Mouse (Mus musculus) yolk sac, embryonic 10.5 days (tissue): ENCODE results near the gene Psmf1.

Experiments
- DNase-seq: peaks from one replicate; pipeline ENCODE4 v3.0.0-alpha.2; 2017; ENCODE audit warnings: low spot score

Gene Psmf1

DNA sequence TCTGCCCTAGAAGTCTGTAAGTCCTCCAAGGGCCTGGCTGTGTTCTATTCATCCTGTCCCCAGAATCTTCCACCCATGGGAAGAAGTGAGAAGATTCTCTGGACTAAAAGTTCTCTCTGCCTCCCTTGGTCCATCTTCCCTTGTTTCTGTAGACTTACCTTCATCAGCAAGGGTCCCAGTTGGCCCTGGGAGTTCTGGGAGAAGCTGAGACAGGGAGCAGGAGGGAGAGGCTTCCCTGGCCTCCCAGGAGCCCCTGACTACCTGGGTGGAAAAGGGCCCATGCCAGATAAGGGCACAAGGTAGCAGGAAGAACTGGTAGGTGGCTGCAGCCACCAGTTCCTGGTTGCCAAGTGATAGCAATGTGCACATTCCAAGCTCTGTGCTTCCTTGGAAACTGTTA, at the start of gene Psmf1:
Gene Psmf1, minus strand, starts transcription at position 342 of the 400 bp plus-strand sequence.
- no peak for DNase-seq

GRCm38 (mm10) chr2:151791156-151791555, 47.2 kb upstream of the Psmf1 start:
- DNase-seq: no peak

DNA sequence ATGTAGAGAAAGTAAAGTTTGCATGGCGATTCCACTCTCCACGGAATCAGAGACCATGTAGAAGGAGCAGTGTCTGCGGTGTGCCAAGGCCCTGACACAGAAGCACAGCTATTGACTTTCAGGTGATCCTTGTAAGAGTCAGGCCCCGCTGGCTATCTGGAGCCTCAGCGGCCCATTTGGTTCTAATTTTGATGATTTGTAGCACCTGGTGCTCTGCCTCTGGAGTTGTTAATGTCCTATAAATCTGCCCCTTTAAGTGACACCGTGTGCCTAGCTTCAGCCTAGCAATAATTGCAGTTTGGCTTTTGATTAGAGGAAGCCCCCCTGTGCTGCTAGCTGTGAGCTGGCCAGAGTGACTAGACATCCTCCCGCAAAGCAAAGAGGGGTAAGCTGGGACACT, 46.2 kb upstream of the Psmf1 start:
- DNase-seq: peak; percentile 10

- DNase-seq: no peak
Measured at GRCm38 (mm10) chr2:151788221-151788977, 44.4 kb upstream of the Psmf1 start.

DNA sequence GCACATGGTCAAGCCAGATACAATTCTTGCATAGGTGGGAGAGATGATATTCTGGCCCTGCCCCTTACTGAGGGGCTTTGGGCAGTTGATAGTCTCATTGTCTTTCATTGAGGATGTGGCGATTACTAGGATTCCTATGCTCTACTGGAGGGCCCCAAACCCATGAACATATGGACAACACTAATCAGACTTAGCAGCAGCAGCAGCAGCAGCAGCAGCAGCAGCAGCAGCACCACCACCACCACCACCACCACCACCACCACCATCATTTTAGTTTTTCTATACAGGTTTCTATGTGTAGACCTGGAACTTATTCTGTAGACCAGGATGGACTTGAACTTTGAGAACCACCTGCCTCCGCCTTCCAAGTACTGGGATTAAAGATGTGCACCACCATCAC, 39.5 kb upstream of the Psmf1 start:
- no peak for DNase-seq

DNA sequence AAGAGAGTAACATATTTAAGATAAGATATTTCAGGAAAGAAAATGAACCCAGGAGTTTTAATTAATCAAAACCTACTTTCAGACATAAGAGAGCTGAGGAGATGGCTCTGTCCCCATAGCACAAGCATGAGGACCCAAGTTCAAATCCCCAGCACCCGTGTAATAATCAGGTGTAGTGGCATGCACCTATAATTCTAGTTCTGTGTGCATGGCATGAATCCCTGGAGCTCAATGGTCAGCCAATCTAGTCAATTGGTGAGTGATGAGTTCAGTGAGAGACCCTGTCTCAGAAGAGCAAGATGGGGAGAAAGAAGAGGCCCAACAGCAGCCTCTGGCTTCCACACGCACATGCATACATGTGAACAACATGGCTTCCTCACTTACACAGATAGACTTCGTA, 33.4 kb upstream of the Psmf1 start:
- no peak for DNase-seq

GRCm38 (mm10) chr2:151773476-151773875, 29.5 kb upstream of the Psmf1 start:
- DNase-seq: no peak

DNA sequence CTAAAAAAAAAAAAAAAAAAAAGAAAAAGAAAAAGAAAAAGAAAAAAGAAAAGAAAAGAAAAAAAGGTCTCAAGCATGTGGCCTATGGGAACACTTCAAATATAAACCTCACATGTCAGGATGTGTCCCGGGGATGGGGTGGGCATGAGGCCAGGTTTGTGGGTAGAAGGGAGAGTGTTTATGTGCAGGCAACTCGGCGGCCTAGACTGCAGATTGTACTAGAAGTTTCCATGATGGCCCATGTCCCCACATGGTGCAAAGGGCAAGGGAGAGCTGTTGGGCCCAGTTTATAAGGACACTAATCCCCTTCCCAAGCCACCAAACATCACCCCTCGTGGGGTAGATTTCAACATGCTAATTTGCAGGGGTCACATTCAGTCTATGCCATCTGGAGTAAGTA, 28.2 kb upstream of the Psmf1 start:
- no peak for DNase-seq

DNA sequence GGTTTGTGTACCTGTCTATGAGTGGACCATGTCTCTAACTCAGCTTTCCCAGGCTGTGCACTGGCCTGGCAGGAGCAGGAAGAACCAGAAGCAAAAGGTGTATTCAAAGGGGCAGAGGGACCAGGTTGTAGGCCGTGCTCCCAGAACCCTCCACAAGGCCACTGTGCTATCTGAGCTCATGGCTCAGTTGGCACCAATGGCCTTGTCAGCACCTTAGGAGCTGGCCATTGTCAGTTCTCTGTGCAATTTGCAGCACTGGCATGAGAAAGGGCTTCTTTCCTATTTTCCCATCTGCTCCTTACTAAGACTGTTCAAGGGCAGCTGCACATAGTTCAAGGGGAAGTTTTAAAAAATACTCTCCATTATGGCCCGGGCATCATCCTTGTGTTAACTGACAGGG, 20.6 kb upstream of the Psmf1 start:
- no peak for DNase-seq

DNA sequence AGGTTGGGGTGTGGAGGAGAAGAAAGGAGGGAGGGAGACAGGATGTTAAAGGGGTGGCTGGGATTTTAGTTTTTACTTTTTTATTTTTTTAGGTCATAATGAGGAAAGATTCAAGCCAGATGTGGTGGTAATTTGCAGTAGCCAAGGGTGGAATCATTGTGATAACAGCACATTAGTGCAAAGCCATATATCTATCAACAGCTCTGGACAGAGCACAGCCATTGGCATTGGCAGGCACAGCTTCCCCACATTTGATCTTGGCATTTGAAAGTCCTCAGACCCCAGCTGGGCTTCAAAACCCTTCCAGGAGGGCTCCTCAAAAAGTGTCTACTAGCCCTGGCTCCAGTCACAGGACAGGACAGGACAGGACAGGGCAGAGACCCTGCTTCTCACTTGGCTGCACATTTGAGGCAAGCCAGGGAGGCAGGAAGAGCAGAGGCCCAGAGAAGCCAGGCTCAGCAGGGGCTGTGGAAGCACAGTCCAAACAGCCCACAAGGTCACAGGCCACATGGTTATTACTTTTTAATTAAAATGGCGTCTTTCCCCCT, 14.9 kb upstream of the Psmf1 start:
- no peak for DNase-seq

- no peak for DNase-seq
Measured at GRCm38 (mm10) chr2:151757451-151757850, 13.5 kb upstream of the Psmf1 start.

DNA sequence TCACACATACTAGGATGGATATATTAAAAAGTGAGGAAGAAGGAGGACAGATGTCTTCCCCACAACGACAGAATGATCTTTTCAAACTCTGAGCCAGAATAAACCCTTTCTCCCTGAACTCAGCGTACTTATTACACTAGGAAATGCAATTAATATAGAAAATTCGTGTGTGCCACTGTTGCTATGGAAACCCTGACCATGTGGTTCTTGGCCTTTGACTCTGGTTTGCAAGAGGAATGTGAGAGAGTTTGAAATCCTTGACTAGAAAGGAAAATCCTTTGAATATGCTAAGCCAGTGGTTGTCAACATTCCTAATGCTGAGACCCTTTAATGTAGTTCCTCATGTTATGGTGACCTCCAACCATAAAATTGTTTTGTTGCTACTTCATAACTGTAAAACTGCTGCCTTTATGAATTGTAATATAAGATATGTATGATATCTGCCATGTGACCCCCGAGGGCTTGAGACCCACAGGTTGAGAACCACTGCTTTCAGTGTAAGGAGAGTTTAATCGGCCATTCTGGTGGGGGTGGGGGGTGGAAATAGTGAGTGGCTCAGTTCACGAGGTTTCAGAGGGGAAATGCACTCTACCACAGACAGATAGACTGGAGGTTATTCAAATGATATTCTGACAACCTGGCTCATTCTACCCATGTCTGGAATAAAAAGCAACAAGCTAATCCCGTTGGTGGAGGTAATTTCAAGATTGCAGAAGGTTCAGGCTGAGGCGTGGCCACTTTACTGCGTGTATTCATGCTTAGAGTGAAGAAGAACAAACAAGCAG, 12.5 kb upstream of the Psmf1 start:
- DNase-seq: no peak

DNA sequence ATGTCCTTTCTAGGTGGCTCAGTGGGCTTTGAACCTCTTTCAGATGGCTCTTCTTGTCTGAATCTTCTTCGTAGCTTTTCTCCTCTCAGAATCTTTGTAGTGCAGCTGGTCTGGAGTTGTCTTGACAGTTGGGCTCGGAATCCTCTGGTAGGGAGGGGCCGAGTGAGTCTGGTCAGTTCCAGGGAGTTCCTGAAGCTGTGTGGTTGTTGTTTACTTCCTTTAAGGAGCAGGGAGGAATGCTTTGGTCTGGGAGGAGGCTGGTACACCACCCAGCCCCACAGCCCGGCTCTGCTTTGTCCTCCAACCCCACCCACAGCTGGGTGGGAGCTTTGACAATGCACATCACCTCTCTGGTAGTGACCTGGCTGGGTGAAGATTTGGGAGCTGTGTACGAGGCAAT, 7.3 kb upstream of the Psmf1 start:
- no peak for DNase-seq

DNA sequence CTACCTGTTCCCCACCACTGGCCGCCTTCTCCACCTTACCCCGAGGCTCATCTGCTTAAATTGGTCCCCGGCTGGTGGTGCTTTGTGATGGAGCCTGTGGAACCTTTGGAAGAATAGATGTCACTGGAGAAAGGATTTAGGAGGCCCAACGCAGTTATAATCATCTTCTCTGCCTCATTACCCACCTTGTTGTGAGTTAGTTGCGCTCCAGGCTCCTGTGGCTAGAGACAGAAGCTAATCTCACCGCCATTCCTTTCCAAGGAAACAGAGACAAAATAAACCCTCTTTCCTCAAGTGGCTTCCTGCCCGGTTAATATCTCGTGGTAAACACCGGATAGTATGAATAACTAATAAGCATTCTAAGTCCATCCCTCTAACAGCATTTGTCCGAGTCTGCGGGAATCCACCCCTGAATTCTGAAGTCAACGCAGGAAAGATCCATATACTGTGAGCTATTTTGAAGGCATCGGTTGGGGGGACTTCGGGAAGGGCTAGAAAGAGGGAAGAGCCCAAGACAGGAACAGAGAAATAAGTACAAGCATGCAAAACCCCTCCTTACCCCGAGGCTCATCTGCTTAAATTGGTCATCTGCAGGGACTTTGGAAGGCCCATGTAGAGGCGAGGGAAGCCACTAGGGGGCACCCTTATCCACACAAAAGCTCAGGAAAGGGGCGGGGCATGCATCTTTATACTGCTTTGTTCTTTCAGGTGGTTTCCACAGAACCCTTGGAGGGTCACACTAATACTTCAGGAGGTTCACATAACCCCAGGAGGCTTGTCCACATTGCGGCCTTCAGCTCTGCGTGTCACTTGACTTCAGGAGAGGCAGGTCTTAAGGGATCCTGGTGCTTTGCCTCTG, 4.1 kb upstream of the Psmf1 start:
- peak; percentile 53 for DNase-seq

GRCm38 (mm10) chr2:151742850-151743679, 921 bp downstream of the Psmf1 start:
- DNase-seq: no peak

- no peak for DNase-seq
Measured at GRCm38 (mm10) chr2:151742084-151742483, 1.9 kb downstream of the Psmf1 start.

DNA sequence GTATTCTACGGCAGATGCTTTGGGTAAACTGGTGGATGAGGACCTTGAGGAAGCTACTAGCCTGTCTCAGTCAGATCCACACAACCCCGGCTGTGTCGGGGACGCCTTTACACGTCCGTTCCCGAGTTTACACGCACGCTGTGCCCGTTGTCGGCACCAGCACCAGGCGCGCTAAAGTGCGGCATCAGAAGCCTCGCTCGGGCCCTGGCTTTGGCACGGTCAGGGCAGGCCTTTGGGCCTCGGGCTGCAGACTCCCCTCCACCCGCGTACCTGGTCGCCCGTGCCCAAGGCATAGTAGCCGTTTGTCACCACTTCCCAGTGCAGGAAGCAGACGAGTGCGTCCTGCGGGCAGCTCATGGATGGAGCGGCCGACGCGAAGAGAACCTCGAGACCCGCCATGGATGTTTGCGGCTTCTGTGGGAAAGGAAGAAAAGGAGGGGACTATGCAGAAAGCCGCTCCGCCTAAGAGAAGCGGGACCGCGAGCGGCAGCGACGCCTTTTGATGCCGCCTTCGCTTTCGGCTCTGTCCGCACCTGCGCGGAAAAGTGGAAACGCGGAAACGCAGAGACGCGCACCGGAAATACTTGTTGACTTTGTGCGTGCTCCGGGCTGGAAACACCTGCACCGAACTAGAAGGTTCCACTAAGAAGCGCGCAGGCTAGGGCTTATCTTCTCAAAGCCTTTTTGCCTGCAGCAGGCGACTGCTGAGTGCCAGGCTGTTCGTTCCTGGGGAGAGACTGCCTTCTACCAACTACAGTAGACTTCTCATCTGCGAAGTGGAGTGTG, 3.1 kb downstream of the Psmf1 start:
- peak; percentile 82 for DNase-seq

DNA sequence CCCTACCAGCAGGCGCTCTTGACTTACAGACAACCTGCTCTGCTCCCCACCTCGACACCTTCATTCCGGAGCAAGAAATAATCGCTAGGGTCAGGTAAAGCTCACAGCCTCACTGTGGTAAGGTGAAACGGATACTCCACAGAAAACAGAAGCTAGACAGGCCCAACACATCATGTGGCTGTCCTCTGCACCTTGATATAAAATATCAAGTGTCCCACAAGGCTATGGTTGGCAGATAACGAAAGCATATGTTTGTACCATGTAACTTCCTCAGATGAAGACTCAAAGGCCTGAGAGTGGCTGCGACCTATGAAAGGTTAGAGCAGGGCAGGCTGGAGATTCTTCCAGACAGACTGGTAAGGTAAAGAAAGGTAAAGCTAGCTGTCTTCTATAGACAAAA, 4.5 kb downstream of the Psmf1 start:
- DNase-seq: no peak

GRCm38 (mm10) chr2:151739081-151739480, 4.9 kb downstream of the Psmf1 start:
- DNase-seq: no peak

GRCm38 (mm10) chr2:151738460-151738859, 5.5 kb downstream of the Psmf1 start:
- no peak for DNase-seq

- no peak for DNase-seq
Measured at GRCm38 (mm10) chr2:151735422-151735821, 8.6 kb downstream of the Psmf1 start.
